Mouse (Mus musculus): ENCODE data around the gene Zyx.

GRCm38 (mm10) chr6:42325268-42325609 lies 24.2 kb upstream of the Zyx start:
- peak; percentile 85; the same call in 1 of the 2 replicates for TF ChIP-seq CTCF (IDR thresholded peaks at IDR 0.05; ENCODE audit: extremely low read depth, insufficient read length, insufficient replicate concordance, low read depth, low read length)
- TF ChIP-seq POLR2A (IDR thresholded peaks at IDR 0.05; ENCODE audit: low read depth, low read length) = no peak
